9 mouse cellular contexts compared by ENCODE assay signal in the genomic region with DNA sequence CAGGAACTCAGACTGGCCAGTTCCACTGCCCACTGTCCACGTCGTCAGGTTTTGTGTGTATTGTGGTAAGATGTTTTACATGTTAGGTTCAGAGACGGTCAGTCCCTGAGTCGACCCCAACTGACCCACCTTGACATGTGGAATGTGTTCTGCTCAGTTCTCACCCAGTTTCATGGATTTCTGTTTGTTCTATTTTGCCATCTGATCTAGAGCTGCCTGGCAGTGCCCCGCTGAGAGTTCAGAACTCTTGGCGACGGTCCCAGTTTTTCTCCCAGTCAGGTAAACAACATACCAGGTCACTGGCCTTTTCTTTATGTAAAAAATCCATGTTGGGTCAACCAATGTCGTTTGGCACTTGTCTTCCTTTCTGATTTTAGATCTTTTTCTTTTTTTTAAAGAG.
A peak's percentile ranks its signal among the peaks of the same experiment; 100 is the strongest.
DNase-seq lines count a peak whose midpoint lies in the region; ATAC-seq lines count a peak whose summit lies in the region.
"Had no signal": no experiment of that assay in that cellular context is flagged by ENCODE, and none has a peak within 500 bp of the region (broad histone marks: within the 10 kb centered on the region; RNA-seq: fewer than 3 reads in every experiment).

No protein-coding gene starts in this region.

- H3K9me3 ChIP-seq in limb, embryonic 12.5 days = no peaks in the 10 kb centered on the region
- H3K9me3 ChIP-seq in limb, embryonic 10.5 days (replicated peaks) = no peaks in the 10 kb centered on the region
- no peaks in the 10 kb centered on the region for H3K9me3 ChIP-seq in midbrain, embryonic 15.5 days

- H3K36me3 ChIP-seq in limb, embryonic 12.5 days = peaks cover 29% of the 10 kb centered on the region
- peaks cover 32% of the 10 kb centered on the region for H3K36me3 ChIP-seq in limb, embryonic 10.5 days
- no peaks in the 10 kb centered on the region; the same call in 1 of the 2 replicates for H3K36me3 ChIP-seq in midbrain, embryonic 15.5 days (replicated peaks)

- 76% methylated on average over 8 of the region's 8 CpGs for WGBS in limb, embryonic 12.5 days
- WGBS in limb, embryonic 10.5 days = 87% methylated on average over 8 of the region's 8 CpGs
- 84% methylated on average over 8 of the region's 8 CpGs for WGBS in midbrain, embryonic 15.5 days

- no peak for ATAC-seq in limb, embryonic 12.5 days (ENCODE audit: insufficient number of reproducible peaks, insufficient read depth, low FRiP score, low TSS enrichment, low read depth)
- ATAC-seq in midbrain, embryonic 15.5 days (replicated peaks) = no peak

- no peak overlapping the region for H3K9ac ChIP-seq in limb, embryonic 12.5 days (replicated peaks)
- no peak overlapping the region for H3K9ac ChIP-seq in midbrain, embryonic 15.5 days

- no peaks in the 10 kb centered on the region for H3K27me3 ChIP-seq in limb, embryonic 12.5 days
- H3K27me3 ChIP-seq in limb, embryonic 10.5 days (ENCODE audit: low read depth, poor library complexity, severe bottlenecking) = no peaks in the 10 kb centered on the region
- no peaks in the 10 kb centered on the region for H3K27me3 ChIP-seq in midbrain, embryonic 15.5 days (replicated peaks)

- H3K4me3 ChIP-seq in limb, embryonic 12.5 days (replicated peaks) = no peak overlapping the region
- no peak overlapping the region for H3K4me3 ChIP-seq in limb, embryonic 10.5 days
- H3K4me3 ChIP-seq in midbrain, embryonic 15.5 days = no peak overlapping the region

- peak overlapping the region; percentile 72 for H3K27ac ChIP-seq in limb, embryonic 12.5 days
- no peak overlapping the region for H3K27ac ChIP-seq in limb, embryonic 10.5 days
- no peak overlapping the region for H3K27ac ChIP-seq in midbrain, embryonic 15.5 days
- H3K27ac ChIP-seq: kidney, postnatal 0 days had no signal

- H3K4me1 ChIP-seq in limb, embryonic 12.5 days (replicated peaks) = peaks cover 20% of the 10 kb centered on the region
- peaks cover 27% of the 10 kb centered on the region for H3K4me1 ChIP-seq in limb, embryonic 10.5 days
- H3K4me1 ChIP-seq in midbrain, embryonic 15.5 days = no peaks in the 10 kb centered on the region

- no peak overlapping the region for H3K4me2 ChIP-seq in limb, embryonic 12.5 days
- no peak overlapping the region for H3K4me2 ChIP-seq in midbrain, embryonic 15.5 days

- peak; percentile 35 for DNase-seq in adrenal gland, postnatal 10 days
- DNase-seq in adrenal gland, adult 8-10 months = no peak
- DNase-seq in limb, embryonic 10.5 days (ENCODE audit: low spot score) = no peak
- peak; percentile 68 to 74 for DNase-seq in kidney, postnatal 25 days
- DNase-seq in lung, postnatal 4 days = peak; percentile 29 to 40
- no peak for DNase-seq in spleen, postnatal 10 days (ENCODE audit: low spot score in 2 of 2)

Comparison
In these comparisons a context has a peak if more than half of its experiments do, and no peak if none do; other contexts are left out.
1. DNase-seq: peak in adrenal gland, postnatal 10 days (single experiment), kidney, postnatal 25 days (2 of 2) and lung, postnatal 4 days (2 of 2); none in adrenal gland, adult 8-10 months (single experiment), limb, embryonic 10.5 days (single experiment) and spleen, postnatal 10 days (0 of 2).